1 mouse cellular context compared by ENCODE assay signal in genomic region chr16:4650161-4650560, GRCm38 (mm10).
TF ChIP-seq lines count a peak whose summit lies in the region.

No protein-coding gene starts in this region.

TF ChIP-seq in myocyte, 11 proteins besides CTCF, POLR2A, EP300 and RAD21:
- TF ChIP-seq REST (IDR thresholded peaks at IDR 0.05; ENCODE audit: insufficient read depth, insufficient read length) (no peak), POLR2AphosphoS2 (IDR thresholded peaks at IDR 0.05; ENCODE audit: insufficient read length, low read depth) (peak; percentile 16)
